Mouse (Mus musculus) heart, adult 2 months (tissue): Measurements from ENCODE around the gene Gskip.

ENCODE experiments used
- CTCF ChIP-seq: fragments of 200-600 bp; IDR thresholded peaks from 2 replicates; pipeline ENCODE4 v1.8.1; 2022; ENCODE audit warnings: antibody characterized with exemption, mild to moderate bottlenecking, moderate library complexity
- EP300 ChIP-seq: fragments of 200-500 bp; IDR thresholded peaks from 2 replicates; pipeline ENCODE4 v1.6.1; 2011; ENCODE audit warnings: low read depth, low read length, control low read depth; ENCODE audit not compliant: insufficient read depth
- POLR2A ChIP-seq: fragments of 200-500 bp; IDR thresholded peaks from 2 replicates; pipeline ENCODE4 v1.6.1; 2011; ENCODE audit warnings: mild to moderate bottlenecking, low read depth, low read length, control low read depth; ENCODE audit not compliant: insufficient read depth

GRCm38 (mm10) chr12:105689435-105689834 lies 4.8 kb downstream of the Gskip start:
- TF ChIP-seq EP300: no peak
- TF ChIP-seq CTCF: no peak
- no peak for TF ChIP-seq POLR2A
